Mouse (Mus musculus): ENCODE data around the gene Col6a4.

Col6a4 gene

DNA sequence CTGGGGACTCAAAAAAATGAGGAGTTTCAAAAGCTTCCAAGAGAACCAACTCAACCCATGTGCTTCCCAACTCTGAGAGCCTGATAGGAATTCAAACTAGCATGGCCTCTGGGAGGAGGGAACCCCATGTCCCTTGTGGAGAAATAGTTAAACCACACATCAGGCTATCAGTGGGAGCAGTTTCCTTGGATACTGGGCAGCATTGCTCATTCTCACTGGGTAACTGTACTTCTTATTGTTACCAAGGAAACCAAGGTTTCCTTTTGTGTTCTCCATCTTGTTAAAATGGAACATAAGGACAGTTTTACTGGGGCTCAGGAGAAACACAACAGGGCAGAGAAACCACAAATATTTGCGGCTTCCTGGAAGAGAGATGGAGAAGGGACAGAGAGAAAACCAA is 146.8 kb downstream of the Col6a4 start:
- no peak for DNase-seq

DNA sequence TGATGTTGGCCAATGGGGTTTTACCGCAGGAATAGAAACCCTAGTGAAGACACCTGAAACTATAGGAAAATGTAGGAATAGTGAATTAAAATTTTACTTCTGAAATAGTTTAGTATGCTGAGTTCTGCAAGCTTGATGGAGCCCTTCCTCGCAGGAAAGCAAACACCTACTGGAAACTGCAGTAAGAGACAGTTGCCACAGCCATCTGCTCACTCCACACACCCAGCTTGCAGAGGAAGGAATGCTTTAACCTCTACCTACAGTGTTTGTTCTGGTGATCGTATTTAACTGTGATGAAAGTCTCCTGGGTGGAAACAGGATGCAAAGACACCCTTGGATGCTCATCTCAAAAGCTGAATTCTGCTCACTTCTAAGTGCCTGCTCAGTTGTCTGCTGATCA is 149.0 kb downstream of the Col6a4 start:
- DNase-seq, result no peak
